Mouse (Mus musculus) cerebellum, postnatal 25 days (tissue): ENCODE results near the gene Zgrf1.

Source experiments
- DNase-seq, 2 experiments: peaks; one replicate each; pipeline ENCODE4 v3.0.0; 2021; ENCODE audit warnings: mixed read lengths in 2 of 2

Gene Zgrf1

DNA sequence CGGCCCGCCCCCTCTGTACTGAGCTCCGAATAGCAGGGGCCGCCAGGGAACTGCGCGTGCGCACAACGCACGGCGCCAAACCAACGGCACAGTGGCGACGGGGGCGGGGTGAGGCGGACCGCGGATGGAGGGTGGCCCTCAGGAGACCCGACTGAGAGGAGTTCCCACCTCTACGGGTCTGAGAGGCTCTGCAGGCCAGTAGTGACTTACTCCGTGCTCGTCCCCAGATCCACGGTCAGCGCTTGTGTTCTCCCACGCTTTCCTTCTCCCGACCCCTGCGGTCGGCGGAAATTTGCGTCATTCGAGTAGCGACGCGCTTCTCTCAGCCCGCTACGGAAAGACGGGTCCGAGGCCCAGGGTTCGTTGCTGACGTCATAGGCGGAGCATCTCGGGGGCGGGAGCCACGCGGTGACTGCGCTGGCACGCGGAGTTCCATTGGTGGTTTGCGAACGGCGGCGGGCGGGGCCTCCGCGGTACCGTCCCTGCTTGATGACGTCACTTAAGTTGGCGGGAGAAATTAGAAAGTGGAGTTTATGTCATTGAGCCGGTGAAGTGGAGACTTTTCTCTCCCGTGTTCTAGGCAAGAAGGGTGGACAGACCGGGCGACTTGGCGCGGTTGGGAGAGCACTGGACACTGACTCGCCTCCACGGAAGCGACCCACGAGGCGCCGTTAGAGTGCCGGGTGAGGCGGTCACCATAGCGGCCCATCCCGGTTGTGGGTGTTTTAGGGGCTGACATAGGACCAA is at the start of gene Zgrf1, which contains the start of gene Larp7:
TSS of gene Zgrf1 (plus strand) at position 517 of the 747 bp plus-strand sequence.
TSS of gene Larp7 (minus strand) at position 377 of the 747 bp plus-strand sequence.
- peak; percentile 98 to 99 for DNase-seq

DNA sequence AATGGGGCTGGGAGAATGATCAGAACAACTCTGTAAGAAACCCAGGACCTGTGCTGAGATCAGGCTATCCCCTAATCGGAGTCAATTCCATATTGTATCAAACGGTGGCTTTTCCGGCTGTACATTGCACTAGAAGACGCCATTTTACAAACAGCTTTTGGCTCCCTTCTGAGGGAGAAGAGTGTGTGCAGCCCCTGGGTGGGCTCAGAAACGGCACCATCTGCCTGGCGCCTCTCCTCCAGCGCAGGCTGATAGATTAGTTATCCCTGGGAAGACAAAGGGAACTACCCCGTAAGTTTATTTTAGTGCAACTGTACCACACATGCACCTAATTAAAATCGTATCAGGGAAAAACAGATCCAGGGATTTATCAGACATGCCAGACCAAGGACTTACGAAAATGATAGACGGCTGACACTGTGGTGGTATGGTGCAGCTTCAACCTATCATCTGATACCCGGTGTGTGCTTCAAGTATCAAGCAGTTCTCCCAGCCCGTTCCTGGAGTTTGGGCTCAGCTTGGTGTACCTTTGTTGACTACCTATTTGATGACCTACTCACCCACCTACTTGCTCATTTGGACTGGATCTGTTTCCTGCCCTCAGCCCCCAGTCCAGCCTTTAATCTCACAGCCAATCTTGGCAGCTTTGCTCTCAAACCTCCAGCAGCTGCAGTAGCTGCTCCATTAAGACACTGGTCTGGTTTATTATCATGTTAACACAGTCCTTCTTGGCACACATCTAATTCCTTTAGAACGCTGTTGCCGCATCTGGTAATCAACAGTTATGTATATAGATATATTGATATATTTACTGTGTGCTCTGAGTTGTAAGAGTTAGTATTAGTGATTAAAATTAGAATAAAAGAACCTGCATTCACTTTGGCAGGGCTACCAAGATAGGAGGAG is 45.2 kb upstream of the Zgrf1 start:
- no peak for DNase-seq

DNA sequence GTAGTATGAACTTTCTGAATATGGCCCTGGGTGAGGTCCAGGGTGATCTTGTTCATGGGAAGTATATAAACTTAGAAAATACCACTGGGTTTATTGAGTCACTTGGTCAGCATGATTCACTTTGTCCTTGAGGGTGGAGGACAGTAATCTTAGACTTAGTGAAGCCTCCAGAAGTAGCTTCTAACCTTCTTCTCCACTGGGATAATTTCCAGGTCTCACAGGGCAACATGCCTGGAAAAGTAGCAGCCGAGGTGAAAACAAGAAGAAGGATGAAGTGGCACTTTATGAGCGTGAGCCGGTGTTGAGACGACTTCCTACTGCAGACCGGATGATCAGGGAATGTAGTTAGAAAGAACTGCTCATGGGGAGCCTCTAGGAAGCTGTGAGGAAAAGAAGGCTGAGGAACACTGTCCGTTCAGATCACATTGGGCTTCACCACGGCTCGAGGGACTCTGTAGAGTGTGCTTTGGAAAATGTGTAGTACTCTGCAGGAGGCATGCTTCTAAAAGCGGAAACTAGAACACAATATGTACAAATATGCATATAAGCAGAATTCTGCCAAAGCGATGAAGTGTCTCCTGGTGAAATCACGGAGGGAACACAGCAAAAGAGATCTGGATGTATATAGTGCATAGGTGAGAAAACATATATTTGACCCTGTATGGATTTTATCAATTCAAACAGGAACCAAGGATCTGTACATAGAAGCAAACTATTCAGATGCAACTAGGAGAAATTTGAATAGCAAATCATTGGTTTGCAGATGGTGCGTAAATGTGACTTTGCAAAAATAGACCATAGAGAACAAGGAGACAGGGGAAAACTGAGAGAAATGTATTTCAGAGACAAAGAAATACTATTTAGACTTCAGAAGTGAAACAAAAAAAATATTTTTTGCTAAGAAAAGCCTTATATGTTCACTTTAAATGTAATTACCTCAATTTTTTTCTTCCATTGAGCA is 41.2 kb upstream of the Zgrf1 start:
- no peak for DNase-seq

DNA sequence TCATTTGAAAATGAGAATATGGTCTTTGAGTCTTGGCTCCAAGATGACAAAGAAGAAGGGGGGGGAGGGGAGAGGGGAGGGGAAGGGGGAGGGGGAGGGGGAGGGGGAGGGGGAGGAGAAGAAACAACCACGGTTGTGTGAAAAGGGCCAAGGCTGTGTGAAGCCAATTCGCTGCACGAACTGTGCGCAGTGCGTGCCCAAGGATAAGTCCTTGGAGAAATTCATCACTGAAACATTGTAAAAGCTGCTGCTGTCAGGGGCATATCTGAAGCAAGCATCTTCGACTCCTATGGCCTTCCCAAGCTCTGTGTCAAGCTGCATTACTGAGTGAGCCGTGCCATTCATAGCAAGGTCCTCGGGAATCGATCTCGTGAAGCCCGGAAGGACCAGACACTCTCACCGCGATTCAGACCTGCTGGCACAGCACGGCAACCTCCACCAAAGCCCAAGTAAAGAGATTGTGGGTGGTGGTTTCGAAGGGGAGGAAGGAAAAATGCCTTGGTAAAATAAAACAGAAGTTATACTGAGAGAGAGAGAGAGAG is 40.4 kb upstream of the Zgrf1 start:
- DNase-seq: no peak

GRCm38 (mm10) chr3:127513699-127514098 is 39.6 kb upstream of the Zgrf1 start:
- no peak for DNase-seq

DNA sequence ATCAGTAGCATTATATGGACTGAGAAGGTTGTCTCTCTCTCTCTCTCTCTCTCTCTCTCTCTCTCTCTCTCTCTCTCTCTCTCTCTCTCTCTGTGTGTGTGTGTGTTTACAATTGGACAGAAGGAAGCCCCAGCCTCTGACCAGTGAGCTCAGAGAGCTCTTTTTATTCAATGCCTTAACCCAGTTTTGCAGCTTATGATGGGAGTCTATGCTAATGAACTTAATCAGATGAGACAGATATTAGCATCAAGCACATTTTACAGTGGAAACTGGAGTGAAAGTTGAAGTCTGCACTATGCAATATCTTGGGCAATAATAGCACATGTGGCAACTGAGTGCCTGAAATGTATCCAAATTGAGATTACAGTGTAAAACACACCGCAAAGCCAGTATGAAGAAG is 38.0 kb upstream of the Zgrf1 start:
- DNase-seq: no peak

DNA sequence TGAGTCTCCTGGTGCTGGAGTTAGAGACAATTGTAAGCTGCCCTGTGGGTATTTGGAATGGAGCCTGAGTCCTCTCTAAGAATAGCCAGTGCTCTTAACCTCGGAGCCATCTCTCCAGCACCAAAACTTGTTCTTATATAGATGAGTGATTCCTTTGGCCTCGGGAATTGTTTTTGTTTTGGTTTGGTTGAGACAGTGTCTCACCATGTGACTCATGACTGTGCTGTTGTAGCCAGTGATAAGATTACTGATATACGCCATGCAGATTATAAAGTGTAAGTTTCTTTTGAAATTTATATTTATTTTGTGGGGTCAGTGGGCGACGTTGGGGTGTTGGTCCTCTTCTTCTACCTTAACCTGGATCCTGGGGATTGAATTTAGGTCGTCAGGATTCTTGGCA is 33.0 kb upstream of the Zgrf1 start:
- DNase-seq: no peak

DNA sequence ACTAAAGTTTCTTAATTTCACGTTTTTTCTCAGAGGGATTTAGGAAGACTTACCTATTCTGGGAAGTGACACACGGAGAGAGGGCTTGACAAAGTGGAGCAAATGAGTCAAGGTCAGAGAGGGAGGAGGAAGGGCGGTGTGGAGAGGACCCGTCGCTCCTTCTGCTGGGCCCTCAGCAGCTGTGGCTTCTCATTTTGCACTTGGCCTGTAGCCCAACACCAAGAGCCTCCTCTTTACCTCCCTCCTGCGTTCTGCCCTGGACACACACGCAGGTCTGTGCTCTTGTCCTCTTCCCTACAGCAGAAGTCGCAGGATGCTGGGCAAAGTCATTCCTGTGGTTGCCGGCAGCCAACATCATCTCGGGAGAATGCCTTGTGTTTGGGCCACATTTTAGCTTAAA is 32.1 kb upstream of the Zgrf1 start:
- DNase-seq: no peak

- DNase-seq: no peak
These were observed 28.0 kb upstream of the Zgrf1 start for GRCm38 (mm10) chr3:127525188-127525819.

GRCm38 (mm10) chr3:127527465-127528034 is 25.7 kb upstream of the Zgrf1 start:
- DNase-seq: no peak

DNA sequence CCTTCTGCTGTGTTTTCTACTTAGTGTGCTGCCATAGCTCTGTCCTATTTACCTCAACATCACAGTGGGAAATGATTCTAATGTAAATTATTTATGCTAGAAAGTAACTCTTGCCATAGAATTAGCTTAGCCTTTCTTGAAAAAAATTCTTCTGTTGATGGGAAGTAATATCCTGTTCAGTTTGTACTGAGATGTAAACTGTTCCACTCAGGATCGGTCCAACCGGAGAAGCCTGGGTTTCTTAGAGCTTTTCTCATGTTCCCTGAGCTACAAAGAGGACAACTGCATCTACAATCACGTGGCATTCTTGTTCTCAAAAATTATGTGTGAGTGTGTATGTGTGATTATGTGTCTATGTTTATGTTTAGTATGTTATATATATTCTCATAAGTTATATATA is 24.1 kb upstream of the Zgrf1 start:
- no peak for DNase-seq

DNA sequence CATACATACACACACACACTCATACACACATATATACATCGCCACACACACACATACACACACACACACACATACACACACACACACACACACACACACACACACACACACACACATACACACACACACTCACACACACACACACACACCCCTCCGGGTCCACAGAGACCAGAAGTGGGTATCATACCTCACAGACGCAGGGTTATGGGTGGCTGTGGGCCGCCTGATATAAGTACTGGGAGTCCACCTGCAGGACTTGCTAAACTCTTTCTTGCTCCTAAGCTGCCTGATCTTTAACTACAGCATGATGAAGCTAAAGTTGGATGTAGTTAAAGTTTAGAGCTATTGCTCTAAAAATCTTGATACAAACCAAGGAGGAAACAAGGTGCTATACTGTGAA is 23.5 kb upstream of the Zgrf1 start:
- no peak for DNase-seq

GRCm38 (mm10) chr3:127530293-127530692 is 23.0 kb upstream of the Zgrf1 start:
- no peak for DNase-seq

DNA sequence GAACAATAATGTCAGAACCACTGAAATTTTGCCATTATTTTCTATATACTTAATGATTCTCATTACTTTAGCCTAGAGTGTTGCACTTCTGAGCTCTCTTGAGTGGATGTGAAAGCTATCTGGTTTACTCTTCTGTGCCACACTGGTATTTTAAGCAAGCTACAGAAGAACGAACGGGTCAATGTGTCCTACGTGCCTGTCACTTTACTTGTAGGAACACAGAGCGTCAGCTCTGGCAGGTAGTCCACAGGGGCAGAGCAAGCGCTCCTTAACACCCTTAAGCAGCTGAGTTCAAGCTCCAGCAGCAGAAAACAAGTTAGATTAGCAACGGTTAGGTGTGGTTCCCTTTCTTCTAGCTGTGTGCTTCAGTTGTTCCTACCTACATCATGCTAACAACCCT is 14.1 kb upstream of the Zgrf1 start:
- no peak for DNase-seq

- no peak for DNase-seq
These were observed 9.3 kb upstream of the Zgrf1 start for GRCm38 (mm10) chr3:127543976-127544375.

DNA sequence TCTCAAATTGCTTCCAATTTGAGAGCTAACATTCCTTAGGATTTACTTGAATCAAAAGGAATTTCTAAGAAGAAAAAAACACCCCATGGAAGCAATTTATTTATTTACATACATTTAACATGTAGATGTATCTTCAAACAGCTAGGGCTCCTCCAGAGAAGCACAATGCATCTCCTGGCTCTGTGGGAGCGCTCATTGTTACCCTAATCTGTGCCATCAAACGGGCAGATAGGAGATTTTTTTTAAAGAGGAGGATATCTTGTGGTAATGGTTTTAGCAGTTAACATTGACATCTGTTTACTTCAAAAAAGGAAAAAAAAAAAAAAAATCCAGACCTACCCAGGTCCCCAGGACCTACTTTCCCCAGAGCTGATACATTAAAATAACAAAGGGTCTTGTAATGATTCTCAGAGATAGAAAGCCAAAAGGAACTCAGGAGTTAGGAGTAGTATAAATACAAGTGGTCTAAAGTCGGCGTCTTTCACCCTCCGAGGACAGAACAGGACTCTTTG is 8.6 kb upstream of the Zgrf1 start:
- no peak for DNase-seq

DNA sequence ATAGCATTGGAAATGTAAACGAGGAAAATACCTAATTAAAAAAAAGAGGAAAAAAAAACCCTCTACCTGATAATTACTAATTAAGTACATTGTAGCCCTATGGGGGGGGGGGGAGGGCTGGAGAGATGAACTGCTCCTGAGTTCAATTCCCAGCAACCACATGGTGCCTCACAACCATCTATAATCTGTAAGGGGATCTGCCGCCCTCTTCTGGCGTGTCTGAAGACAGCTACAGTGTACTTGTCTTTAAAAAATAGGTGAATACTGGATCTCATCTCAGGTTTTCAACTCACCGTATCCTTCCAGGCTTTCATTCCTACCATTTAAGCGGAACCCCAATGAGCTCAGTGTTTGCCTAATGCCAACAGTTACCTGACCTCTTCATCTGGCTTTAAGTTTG is 5.4 kb upstream of the Zgrf1 start:
- DNase-seq: peak; percentile 16 to 41

DNA sequence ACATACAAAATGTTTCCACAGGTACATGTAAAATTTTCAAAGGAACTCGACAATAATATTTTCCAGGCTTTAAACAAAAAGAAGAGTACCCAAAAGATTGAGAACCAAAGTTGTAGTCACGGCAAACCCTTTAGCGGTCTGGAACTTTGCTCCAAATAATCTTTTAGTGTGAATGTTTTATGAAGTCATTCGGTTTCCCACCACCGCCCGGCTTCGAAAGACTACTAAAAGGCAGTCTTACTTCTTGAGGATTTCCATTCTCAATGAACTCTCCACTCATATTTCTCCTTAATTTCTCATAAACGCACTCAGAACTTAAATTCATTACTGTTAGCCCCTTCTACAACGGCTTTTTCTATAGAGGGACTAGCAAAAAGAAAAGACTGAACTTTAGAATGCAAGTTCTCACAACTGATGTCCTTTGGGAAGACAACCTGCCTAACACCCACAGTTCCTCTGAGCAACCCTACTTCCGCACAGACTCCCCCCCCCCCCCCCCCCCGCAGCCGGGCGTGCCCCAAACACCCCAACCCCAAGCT is 786 bp upstream of the Zgrf1 start:
- DNase-seq: peak; percentile 6 to 15

DNA sequence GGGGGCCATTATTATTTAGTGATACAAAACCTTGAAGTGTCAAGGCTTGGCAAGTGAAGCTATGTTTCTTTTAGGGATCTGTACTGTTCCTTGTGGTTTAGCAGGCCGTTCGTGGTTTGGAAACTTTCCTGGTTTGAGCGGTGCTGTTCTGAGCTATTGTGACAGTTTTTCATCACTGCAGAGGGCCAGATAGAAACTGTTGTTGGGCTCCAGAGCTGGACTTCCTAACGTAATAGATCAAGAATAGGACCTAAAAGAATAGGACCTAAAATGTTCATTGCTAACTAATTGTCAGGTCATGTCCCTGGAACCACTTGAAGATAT is 393 bp downstream of the Zgrf1 start:
- DNase-seq: no peak

DNA sequence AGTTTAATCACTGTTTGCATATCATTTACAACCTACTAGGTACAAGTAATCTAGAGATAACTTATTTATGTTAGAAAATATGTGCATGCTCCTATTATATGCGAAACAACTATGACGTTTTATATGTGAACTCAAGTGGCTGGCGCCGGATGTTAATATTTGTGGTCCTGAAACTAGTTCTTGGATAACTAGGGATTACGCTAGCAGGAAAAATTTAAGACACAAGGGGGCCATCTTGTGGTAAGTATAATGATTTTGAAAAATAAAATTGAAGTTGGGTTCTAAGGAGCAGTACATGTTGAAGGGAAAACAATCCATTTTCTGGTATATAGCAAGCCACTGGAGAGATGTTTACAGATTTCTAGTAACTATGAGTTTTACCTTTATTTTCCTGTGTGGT is 1.4 kb downstream of the Zgrf1 start:
- DNase-seq: no peak

GRCm38 (mm10) chr3:127558201-127558600 is 4.9 kb downstream of the Zgrf1 start:
- no peak for DNase-seq
